Mouse (Mus musculus) T-helper 17 cell (primary cell): Measurements from ENCODE around the gene Phip.

Experiments used
- in situ Hi-C, 2 experiments: fragments of 300-600 bp; cut with MboI, MseI; formaldehyde crosslinking; loops; 1 replicate in 1 of 2; 2 replicates in 1 of 2; pipeline ENCODE4 v1.15.1; 2025; ENCODE audit warnings: high pct_unique_total_duplicates in 2 of 2

Gene Phip

GRCm38 (mm10) chr9:82975342-82976215, at the start of gene Phip:
Gene Phip, minus strand, starts transcription at chr9:82975516.
- in situ Hi-C loops, result no loop called here

GRCm38 (mm10) chr9:83023724-83024123, 48.4 kb upstream of the Phip start:
- in situ Hi-C loops, result no loop called here

- in situ Hi-C loops, result no loop called here
Observed at GRCm38 (mm10) chr9:83014516-83014915, 39.2 kb upstream of the Phip start.

- in situ Hi-C loops, result loop anchor here in 1 of 2 experiments (10.0 kb wide), 2 partner anchors 634 to 1076 kb away; no protein-coding TSS in a partner anchor
Observed at GRCm38 (mm10) chr9:83008306-83008705, 33.0 kb upstream of the Phip start.

- in situ Hi-C loops, result loop anchor here in 1 of 2 experiments (10.0 kb wide), 2 partner anchors 627 to 1083 kb away; no protein-coding TSS in a partner anchor
Observed at GRCm38 (mm10) chr9:83001342-83001741, 26.0 kb upstream of the Phip start.

GRCm38 (mm10) chr9:82997765-82998500, 22.6 kb upstream of the Phip start:
- in situ Hi-C loops, result no loop called here

- in situ Hi-C loops, result no loop called here
Observed at GRCm38 (mm10) chr9:82976936-82977335, 1.6 kb upstream of the Phip start.

- in situ Hi-C loops, result no loop called here
Observed at GRCm38 (mm10) chr9:82976219-82976618, 903 bp upstream of the Phip start.

- in situ Hi-C loops, result no loop called here
Observed at GRCm38 (mm10) chr9:82974962-82975341, 364 bp downstream of the Phip start.

- in situ Hi-C loops, result no loop called here
Observed at GRCm38 (mm10) chr9:82974187-82974861, 992 bp downstream of the Phip start.

GRCm38 (mm10) chr9:82973321-82973892, 1.9 kb downstream of the Phip start:
- in situ Hi-C loops, result no loop called here

GRCm38 (mm10) chr9:82971433-82971832, 3.9 kb downstream of the Phip start:
- in situ Hi-C loops, result no loop called here

GRCm38 (mm10) chr9:82967076-82967621, 8.2 kb downstream of the Phip start:
- in situ Hi-C loops, result no loop called here

GRCm38 (mm10) chr9:82963981-82964380, 11.3 kb downstream of the Phip start:
- in situ Hi-C loops, result no loop called here

- in situ Hi-C loops, result no loop called here
Observed at GRCm38 (mm10) chr9:82961352-82961751, 14.0 kb downstream of the Phip start.

- in situ Hi-C loops, result no loop called here
Observed at GRCm38 (mm10) chr9:82955267-82955666, 20.0 kb downstream of the Phip start.

GRCm38 (mm10) chr9:82952330-82952729, 23.0 kb downstream of the Phip start:
- in situ Hi-C loops, result no loop called here

- in situ Hi-C loops, result no loop called here
Observed at GRCm38 (mm10) chr9:82951435-82952004, 23.8 kb downstream of the Phip start.

GRCm38 (mm10) chr9:82907246-82907645, 68.1 kb downstream of the Phip start:
- in situ Hi-C loops, result no loop called here

GRCm38 (mm10) chr9:82888645-82889044, 86.7 kb downstream of the Phip start:
- in situ Hi-C loops, result no loop called here

- in situ Hi-C loops, result no loop called here
Observed at GRCm38 (mm10) chr9:82884177-82884576, 91.1 kb downstream of the Phip start.
